Mouse (Mus musculus): ENCODE measurements at regions not wholly inside any gene's neighbourhood (a gene's known extent, or its start where the extent isn't known, plus 50 kb on each side); places are given as distances from the start of the nearest gene placed in this dataset.

- no peak for TF ChIP-seq CTCF (IDR thresholded peaks at IDR 0.05; ENCODE audit: insufficient read depth, low read depth, low read length)
- no peak for TF ChIP-seq POLR2A (IDR thresholded peaks at IDR 0.05; ENCODE audit: insufficient read depth, low read depth, low read length)
These were observed 438.1 kb downstream of the Ofcc1 start for GRCm38 (mm10) chr13:39923113-39923512.
